ENCODE assay signal across 13 mouse cellular contexts in the genomic region with DNA sequence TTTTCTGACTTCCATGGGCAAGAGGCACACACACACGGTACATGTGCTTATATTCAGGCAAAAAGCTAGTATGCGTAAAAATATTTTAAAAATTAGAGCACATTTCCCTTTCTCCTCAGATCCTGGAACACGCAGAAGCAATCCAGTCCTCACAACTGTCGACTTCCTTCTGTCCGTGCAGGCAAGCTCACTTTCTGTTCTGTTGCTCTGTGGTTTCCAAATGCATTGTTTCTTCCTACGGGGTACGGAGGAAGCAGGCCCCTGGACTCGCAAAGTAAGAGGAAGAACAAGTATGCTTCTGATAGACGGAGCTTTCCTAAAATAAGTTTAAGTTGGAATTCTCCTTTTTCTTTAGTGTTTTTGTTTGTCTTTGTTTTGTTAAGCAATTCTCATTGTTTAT. TPM values are rescaled to one million over a fixed set of nuclear protein-coding genes. Genes with fewer than 3 reads are reported as not detected.
DNase-seq lines count a peak whose midpoint lies in the region; ATAC-seq and TF ChIP-seq lines count a peak whose summit lies in the region.
"Had no signal": no experiment of that assay in that cellular context is flagged by ENCODE, and none has a peak within 500 bp of the region (broad histone marks: within the 10 kb centered on the region; RNA-seq: fewer than 3 reads in every experiment).

No protein-coding gene starts in this region.

- peaks cover 20% of the 10 kb centered on the region for H3K4me1 ChIP-seq in embryonic facial prominence, embryonic 13.5 days
- peaks cover 3% of the 10 kb centered on the region for H3K4me1 ChIP-seq in embryonic facial prominence, embryonic 10.5 days
- H3K4me1 ChIP-seq in liver, adult 2 months (ENCODE audit: control insufficient read depth, insufficient read depth, low read length), result peaks cover 9% of the 10 kb centered on the region; the same call in 1 of the 2 replicates
- H3K4me1 ChIP-seq in liver, postnatal 0 days (ENCODE audit: insufficient read depth), result peaks cover 40% of the 10 kb centered on the region
- H3K4me1 ChIP-seq: forebrain, embryonic 12.5 days had no signal

- H3K9me3 ChIP-seq in embryonic facial prominence, embryonic 13.5 days, result no peaks in the 10 kb centered on the region
- H3K9me3 ChIP-seq in embryonic facial prominence, embryonic 10.5 days, result no peaks in the 10 kb centered on the region
- H3K9me3 ChIP-seq in liver, postnatal 0 days (ENCODE audit: low read length), result no peaks in the 10 kb centered on the region
- H3K9me3 ChIP-seq: forebrain, embryonic 12.5 days; heart, embryonic 10.5 days had no signal

- no peak for ATAC-seq in embryonic facial prominence, embryonic 13.5 days (ENCODE audit: insufficient number of reproducible peaks, insufficient read depth, low FRiP score, low TSS enrichment, low read depth)
- no peak for ATAC-seq in liver, postnatal 0 days
- ATAC-seq: hindbrain, embryonic 16.5 days had no signal

- WGBS in embryonic facial prominence, embryonic 13.5 days, result 63% methylated on average over 9 of the region's 9 CpGs
- 82% methylated on average over 9 of the region's 9 CpGs for WGBS in embryonic facial prominence, embryonic 10.5 days
- WGBS in liver, adult 2 months, result 75% methylated on average over 9 of the region's 9 CpGs
- 31% methylated on average over 9 of the region's 9 CpGs for WGBS in liver, postnatal 0 days (ENCODE audit: insufficient replicate concordance)

- TF ChIP-seq CTCF in liver, adult 2 months (IDR thresholded peaks at IDR 0.05; ENCODE audit: low read depth, low read length), result no peak
- no peak for TF ChIP-seq CTCF in liver, postnatal 0 days (IDR thresholded peaks at IDR 0.05; ENCODE audit: low read depth)

- peaks cover 58% of the 10 kb centered on the region for H3K79me2 ChIP-seq in liver, adult 2 months (ENCODE audit: control insufficient read depth, insufficient read depth, low read length)

- no peak for TF ChIP-seq EP300 in liver, postnatal 0 days (IDR thresholded peaks at IDR 0.05; ENCODE audit: low read depth)

- no peaks in the 10 kb centered on the region for H3K36me3 ChIP-seq in embryonic facial prominence, embryonic 13.5 days
- peaks cover 21% of the 10 kb centered on the region for H3K36me3 ChIP-seq in embryonic facial prominence, embryonic 10.5 days (replicated peaks)
- H3K36me3 ChIP-seq in liver, adult 2 months (ENCODE audit: control insufficient read depth, insufficient read depth, low read length), result no peaks in the 10 kb centered on the region
- H3K36me3 ChIP-seq in liver, postnatal 0 days (replicated peaks; ENCODE audit: insufficient read depth, low read length), result no peaks in the 10 kb centered on the region
- H3K36me3 ChIP-seq: forebrain, embryonic 12.5 days had no signal

- H3K27ac ChIP-seq in embryonic facial prominence, embryonic 13.5 days, result 0 out of 2 replicates have a peak overlapping the region, but pooled peaks have one; percentile 16
- H3K27ac ChIP-seq in embryonic facial prominence, embryonic 10.5 days (replicated peaks), result no peak overlapping the region
- no peak overlapping the region for H3K27ac ChIP-seq in liver, adult 2 months (replicated peaks; ENCODE audit: insufficient read depth, low read depth, low read length)
- H3K27ac ChIP-seq in liver, postnatal 0 days (ENCODE audit: low read depth), result peak overlapping the region; percentile 64
- H3K27ac ChIP-seq: forebrain, embryonic 12.5 days; heart, embryonic 10.5 days had no signal

- H3K27me3 ChIP-seq in embryonic facial prominence, embryonic 13.5 days, result no peaks in the 10 kb centered on the region
- H3K27me3 ChIP-seq in embryonic facial prominence, embryonic 10.5 days (replicated peaks; ENCODE audit: low read depth, poor library complexity, severe bottlenecking), result no peaks in the 10 kb centered on the region
- no peaks in the 10 kb centered on the region for H3K27me3 ChIP-seq in liver, adult 2 months (ENCODE audit: control insufficient read depth, insufficient read depth, low read length)
- H3K27me3 ChIP-seq in liver, postnatal 0 days (ENCODE audit: insufficient read depth, low read length), result no peaks in the 10 kb centered on the region
- H3K27me3 ChIP-seq: forebrain, embryonic 12.5 days had no signal

- no peak for DNase-seq in embryonic facial prominence, embryonic 10.5 days (ENCODE audit: low spot score)
- peak; percentile 30 for DNase-seq in liver, adult 2 months (ENCODE audit: extremely low read depth, low read depth, low spot score)
- DNase-seq in liver (no peak), adipocyte (ENCODE audit: low spot score) (no peak)
- DNase-seq in T-cell, adult 2 months (ENCODE audit: low spot score), result peak; percentile 28
- DNase-seq in liver, postnatal 0 days, result no peak
- DNase-seq in urinary bladder, postnatal 10 days (ENCODE audit: low spot score), result no peak
- DNase-seq: adrenal gland, postnatal 14 days; cerebellum, adult 11-12 months had no signal

- no peak overlapping the region for H3K4me2 ChIP-seq in embryonic facial prominence, embryonic 13.5 days
- peak overlapping the region; percentile 36 for H3K4me2 ChIP-seq in liver, postnatal 0 days (ENCODE audit: low read depth, low read length)
- H3K4me2 ChIP-seq: forebrain, embryonic 12.5 days had no signal

- no peak for TF ChIP-seq POLR2A in liver, adult 2 months (IDR thresholded peaks at IDR 0.05; ENCODE audit: extremely low read depth, insufficient read depth, low read length)

- H3K4me3 ChIP-seq in embryonic facial prominence, embryonic 13.5 days, result no peak overlapping the region
- H3K4me3 ChIP-seq in embryonic facial prominence, embryonic 10.5 days, result no peak overlapping the region
- H3K4me3 ChIP-seq in liver, adult 2 months (ENCODE audit: insufficient read depth, low read depth, low read length), result no peak overlapping the region
- no peak overlapping the region for H3K4me3 ChIP-seq in liver, postnatal 0 days (ENCODE audit: low read depth, low read length)
- H3K4me3 ChIP-seq: forebrain, embryonic 12.5 days; heart, embryonic 10.5 days had no signal

- H3K9ac ChIP-seq in embryonic facial prominence, embryonic 13.5 days, result no peak overlapping the region
- H3K9ac ChIP-seq in liver, adult 2 months (ENCODE audit: low read depth, low read length), result no peak overlapping the region
- H3K9ac ChIP-seq in liver, postnatal 0 days (replicated peaks), result no peak overlapping the region
- H3K9ac ChIP-seq: forebrain, embryonic 12.5 days had no signal

RNA-seq across cellular contexts. Expression of a gene that starts 8.3 kb away (rescaled TPM):
- polyA plus RNA-seq in embryonic facial prominence, embryonic 13.5 days (2015; fragmentation: Nextera tagmentation; extraction: Ambion mirVana), result 16.3 and 16.8 TPM in 2 replicates
- polyA plus RNA-seq in embryonic facial prominence, embryonic 10.5 days (2016; fragmentation: Nextera tagmentation; extraction: Ambion mirVana), result 7.6 and 9.1 TPM in 2 replicates
- 6.1 and 6.5 TPM in 2 replicates for total RNA-seq in liver, adult 2 months (2014; rRNA removed)
- polyA plus RNA-seq in liver, adult 2 months (2012; rRNA removed), result 1.9 and 2.7 TPM in 2 replicates
- polyA plus RNA-seq in liver, postnatal 0 days (2015; fragmentation: Nextera tagmentation; extraction: Ambion mirVana), result 2.8 and 3.6 TPM in 2 replicates

Comparison
In these comparisons a context has a peak if more than half of its experiments do, and no peak if none do; other contexts are left out.
1. H3K27ac ChIP-seq: peak in embryonic facial prominence, embryonic 13.5 days (single experiment) and liver, postnatal 0 days (single experiment); none in embryonic facial prominence, embryonic 10.5 days (single experiment) and liver, adult 2 months (single experiment).
2. DNase-seq: peak in liver, adult 2 months (single experiment) and T-cell, adult 2 months (single experiment); none in embryonic facial prominence, embryonic 10.5 days (single experiment), liver (single experiment), liver, postnatal 0 days (single experiment), urinary bladder, postnatal 10 days (single experiment) and adipocyte (single experiment).